Mouse (Mus musculus) adrenal gland, adult 2 months (tissue): ENCODE results near the gene Kiss1r. TPM values are rescaled to one million over a fixed set of nuclear protein-coding genes. Genes with fewer than 3 reads are reported as not detected.

ENCODE experiments used
- DNase-seq: peaks from one replicate; pipeline ENCODE4 v3.0.0; 2021
- polyA plus RNA-seq: library from polyadenylated mRNA; depleted of rRNA; stranded (reverse); fragments of >200 nt; gene quantifications from 2 replicates; pipeline ENCODE4 v1.2.3, GENCODE M21; 2012
- total RNA-seq, 2 experiments: library from RNA; stranded (reverse); gene quantifications; 2 replicates each; pipeline ENCODE4 v1.2.3; 2021

Kiss1r gene
- total and polyA plus RNA-seq, 3 experiments, result 1.4 to 11.8 (median 1.4) TPM

DNA sequence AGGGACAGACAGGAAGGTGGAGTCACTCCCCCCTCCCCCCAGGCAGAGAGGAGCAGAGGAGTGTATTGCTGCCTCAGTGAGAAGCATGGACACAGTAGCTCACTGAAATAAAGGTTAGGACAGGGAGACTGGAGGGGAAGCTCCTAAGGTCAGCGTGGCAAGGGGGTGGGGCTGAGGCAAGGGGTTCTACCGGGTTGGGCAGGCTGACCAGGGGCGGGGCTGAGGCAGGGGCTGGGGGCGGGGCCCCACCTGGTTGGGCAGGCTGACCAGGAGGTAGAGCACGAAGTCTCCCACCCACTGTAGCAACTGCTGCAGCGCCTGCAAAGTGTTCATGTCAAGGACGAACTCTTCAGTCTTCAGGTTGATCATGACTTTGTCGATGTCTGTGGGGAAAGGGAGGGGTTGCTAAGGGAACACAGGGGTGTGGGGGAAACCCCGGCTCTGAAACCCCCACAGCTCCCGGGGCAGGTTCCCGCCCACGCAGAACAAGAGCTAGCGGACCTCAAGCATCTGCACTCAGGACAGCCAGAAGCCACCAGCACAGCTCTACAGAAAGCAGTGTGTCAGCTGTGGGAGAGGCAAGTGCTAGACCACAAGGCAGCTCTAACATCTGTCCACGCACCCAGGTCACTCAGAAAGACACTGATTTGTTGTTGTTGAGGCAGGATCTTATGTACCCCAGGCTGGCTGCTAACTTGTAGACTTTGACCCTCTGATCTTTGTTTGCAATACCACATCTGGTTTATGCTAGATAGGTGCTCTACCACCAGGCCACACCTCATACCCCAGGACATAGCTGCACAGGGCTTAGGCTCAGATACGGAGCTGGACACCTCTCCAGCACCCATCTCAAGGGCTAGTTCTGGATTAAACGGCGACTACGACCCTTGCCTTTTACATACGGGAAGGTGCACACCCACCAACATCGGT lies 19.2 kb upstream of the Kiss1r start:
- no peak for DNase-seq

DNA sequence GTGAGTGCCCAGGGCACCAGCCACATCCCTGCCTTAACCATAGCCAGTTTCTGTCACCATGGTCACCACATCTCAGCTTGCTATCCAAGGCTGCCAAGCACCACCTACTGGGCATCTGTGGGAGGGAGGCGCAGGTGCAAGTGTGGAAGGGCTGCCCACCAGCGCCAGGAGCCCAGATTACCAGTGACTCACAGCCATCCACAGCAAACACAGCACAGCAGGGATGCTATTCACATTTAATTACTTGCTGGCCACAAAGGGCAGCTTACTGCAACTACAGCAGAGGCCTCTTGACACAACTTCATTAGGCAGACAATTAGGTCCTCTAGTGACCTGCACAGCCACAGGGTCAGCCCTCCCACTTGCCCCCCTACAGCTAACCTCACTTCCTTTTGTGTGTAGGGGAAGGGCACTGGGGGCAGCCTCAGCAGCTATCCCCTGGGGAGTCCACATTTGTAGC lies 15.8 kb upstream of the Kiss1r start:
- no peak for DNase-seq

DNA sequence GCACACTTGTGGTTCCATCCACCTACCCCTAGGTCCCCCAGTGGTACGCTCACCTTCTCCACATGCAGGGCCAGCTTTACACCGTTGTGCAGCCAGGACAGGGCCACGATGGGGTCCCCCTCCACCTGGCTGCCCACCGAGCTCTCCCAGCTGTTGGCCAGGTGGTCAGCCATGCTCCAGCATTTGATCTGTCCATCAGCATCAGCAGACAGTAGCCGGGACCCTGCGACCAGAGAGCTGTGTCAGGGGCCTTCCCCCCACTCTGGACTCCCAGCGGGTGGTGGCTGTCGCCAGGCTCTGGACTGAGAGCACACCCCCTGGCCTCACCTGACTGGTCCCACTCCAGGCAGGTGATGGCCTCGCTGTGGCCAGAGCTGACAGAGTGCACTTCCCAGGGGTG lies 10.1 kb upstream of the Kiss1r start:
- no peak for DNase-seq

DNA sequence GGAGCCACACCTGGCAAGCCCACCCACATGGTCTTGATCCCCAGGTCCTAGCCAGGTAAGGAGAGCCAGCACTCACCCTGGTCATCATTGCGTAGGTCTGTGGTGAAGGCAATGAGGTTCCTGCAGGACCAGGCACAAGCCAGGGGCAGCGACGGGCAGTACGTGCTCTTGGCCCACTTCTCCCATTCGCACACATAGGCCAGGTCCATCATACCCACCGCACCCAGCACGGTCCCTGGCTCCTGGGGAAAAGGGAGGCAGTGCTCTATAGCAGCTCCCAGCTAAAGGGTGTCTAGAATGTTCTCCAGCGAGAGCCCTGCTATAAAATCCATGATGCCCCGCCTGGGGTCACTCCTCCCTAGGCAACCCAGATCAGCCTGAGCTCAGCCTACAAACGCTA lies 9.4 kb upstream of the Kiss1r start:
- no peak for DNase-seq

DNA sequence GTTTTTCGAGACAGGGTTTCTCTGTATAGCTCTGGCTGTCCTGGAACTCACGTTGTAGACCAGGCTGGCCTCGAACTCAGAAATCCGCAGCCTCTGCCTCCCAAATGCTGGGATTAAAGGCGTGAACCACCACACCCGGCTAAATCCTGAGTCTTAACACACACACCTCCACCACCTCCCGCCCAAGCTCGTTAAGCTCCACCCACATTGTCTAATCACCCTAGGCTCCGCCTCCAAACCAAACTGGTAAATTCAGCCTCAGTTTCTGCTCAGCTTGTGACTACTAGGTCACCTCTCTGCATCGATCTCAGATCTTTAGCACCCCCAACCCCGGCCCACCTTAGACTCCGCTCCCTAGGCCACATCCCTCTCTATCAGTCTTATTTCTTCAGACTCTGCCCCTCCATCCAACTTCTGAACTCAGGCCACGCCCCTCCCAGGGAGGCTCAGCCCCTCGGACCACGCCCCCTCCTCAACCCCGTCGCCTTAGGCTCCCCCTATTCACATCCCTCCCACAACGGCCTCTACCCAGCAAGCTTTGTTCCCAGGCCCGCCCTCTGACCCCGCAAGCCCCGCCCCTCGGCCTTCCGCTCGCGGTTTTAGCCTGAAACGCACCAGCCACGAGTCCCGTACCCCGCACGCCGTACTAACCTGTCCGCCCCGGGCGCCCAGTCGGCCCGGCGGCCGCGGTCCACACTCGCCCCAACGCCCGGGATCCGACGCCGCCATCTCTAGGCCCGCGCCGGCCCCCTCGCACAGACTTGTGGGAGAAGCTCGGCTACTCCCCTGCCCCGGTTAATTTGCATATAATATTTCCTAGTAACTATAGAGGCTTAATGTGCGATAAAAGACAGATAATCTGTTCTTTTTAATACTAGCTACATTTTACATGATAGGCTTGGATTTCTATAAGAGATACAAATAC lies 8.3 kb upstream of the Kiss1r start, which contains the start of gene Med16:
Gene Med16, minus strand, starts transcription at position 757 of the 925 bp plus-strand sequence.
- DNase-seq, result peak; percentile 97

DNA sequence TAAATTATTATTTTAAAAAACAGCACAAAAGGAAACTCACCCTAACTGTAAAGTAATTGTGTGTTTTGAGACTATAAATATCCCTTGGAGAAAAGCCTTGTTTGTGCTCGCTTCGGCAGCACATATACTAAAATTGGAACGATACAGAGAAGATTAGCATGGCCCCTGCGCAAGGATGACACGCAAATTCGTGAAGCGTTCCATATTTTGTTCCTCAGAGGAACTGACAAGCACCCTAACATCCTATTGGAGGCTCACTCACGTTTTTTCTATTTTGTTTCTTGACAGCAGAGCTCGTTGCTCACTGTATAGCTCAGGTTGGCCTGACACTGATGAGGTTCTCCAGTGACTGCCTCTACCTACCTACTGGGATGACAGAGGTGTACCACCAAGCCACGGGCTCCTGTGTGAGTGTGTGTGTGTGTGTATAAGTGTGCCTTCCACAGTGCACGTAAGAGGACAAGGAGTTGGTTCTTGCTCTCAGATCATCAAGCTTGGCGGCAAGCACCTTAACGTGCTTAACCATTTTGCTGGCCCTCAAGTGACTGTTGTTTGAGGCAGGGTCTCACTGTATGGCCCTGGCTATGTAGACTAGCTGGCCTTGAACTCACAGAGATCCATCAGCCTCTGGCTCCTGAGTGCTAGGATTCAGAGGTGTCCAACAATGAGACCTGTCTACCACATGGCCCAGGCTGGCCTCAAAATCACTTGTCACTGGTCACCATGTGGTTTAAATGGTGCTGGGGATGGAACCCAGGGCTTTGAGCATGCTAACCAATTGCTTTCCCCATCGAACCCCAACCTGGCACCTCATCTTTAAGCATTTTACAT lies 7.5 kb upstream of the Kiss1r start:
- peak; percentile 59 for DNase-seq

DNA sequence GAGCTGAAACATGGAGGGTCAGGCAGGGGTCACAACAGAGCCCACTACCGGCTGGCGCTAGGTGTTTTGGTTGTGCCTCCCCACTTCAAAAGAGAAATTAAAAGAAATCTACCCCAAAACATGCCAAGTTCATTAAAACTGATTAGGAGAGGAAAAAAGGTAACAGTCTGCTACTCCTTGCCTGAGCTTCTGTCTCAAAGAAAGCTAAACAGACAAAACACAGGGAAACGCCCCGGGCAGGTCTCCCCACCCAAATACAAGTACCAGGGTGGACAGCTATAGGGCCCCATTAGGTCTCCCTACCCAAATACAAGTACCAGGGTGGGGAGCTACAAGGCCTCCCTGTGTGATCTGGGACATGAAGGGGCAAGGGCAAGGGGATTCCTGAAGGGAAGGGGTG lies 6.2 kb upstream of the Kiss1r start, which contains the start of gene Gm26602:
Gene Gm26602, plus strand, starts transcription at position 301 of the 400 bp plus-strand sequence.
- DNase-seq, result no peak

DNA sequence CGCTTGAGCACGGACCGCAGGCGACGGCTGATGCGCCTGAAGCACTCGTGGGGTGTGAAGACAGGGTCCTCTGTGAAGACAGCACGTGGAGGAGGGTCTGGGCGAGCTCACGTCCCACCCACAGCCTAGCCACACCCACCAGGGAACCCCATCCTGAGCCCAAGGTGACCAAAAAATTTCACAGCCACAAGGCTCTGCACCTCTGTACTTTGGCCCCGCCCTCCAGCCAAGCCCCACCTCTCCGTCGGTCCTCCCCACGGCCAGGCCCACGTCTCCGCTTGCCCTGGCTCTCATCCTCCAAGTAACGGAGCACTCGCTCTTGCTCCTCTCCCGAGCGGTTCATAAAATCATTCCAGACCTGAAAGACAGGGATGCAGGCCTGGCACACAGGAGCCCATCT lies 4.4 kb upstream of the Kiss1r start:
- no peak for DNase-seq

DNA sequence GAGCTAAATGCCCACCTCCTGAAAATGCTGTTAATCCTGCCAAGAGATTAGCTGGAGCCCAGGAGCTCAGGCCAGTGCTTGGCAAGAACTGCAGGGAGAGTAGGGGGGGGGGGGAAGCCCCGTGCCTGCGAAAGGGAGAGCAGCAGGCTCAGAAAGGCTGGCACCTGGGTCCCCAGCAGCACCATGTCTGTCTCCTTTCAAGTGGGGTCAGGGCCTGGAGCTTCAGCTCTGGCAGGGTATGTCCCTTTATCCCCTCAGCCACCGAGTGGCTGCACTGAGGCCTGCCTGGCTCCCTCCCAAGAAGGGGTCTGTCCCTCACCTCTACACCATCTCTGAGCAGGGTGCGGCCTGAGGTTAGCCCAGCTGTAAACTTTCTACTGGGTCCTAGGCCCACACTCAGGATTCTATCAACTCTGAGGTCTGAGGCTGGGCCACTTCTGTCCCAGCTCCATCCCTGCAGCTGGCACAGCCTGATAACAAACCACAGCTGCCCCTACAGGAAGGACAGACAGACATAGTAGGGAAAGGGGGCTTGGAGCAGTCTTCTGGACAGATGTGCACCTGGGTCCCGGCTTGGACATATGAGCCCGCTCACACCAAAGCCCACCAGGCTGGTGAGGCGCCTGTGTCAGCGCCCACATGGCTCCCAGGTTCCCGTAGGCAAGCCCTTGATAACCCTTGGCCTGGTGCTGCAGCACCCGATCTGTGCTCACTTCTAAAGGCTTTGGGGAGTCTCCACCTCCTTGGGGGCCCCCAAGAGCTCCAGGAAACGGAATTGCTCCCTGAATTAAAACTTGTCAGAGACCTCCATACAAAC lies 2.4 kb upstream of the Kiss1r start:
- DNase-seq, result no peak

DNA sequence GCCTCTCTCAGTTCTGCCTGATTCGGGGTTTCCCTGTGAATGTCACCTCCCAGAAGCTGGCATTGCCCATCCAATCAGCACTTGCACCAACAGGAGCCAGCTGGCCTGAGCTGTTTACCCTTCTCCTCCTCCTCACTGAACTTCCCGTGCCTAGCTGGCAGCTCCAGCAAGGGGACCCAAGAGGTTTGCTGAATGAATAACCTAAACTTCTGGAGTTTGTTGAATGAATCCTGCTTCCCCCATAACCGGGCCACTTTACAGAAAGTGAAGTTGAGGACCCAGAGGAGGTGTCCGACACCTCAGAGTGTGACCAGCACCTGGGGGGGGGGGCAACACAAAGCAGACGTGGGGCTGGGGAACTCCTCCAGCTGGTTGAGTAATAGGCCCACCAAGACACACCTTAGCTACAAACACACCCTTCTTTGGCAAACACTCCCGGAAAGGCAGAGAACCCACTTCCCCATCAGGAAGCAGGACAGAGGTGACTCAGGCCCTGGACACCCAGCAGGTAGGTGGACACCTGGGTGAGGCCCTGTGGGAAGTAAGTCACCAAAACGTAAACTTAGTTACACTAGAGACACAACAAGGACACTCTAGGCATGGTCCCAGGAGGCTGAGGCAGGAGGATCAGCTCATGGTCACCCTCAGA lies 1.7 kb upstream of the Kiss1r start:
- DNase-seq, result no peak

DNA sequence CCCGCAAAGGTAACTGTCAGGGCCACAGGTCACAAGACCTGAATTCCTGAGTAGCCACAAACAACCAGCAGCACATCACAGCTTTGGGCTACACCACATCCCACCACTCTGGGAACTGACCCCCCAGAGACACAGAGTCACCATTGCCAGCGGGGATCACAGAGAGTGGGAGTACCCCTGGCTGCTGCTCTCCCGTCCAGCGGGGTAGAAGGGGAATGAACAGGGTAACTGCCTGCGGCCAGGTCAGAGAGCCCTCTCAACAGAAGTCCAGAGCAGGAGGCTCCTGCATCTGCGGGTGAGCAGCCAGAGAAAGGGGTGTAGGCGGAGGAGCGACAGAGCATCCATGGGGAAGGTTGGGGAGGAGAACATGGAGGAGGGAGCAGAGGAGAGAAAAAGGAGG lies 690 bp upstream of the Kiss1r start:
- no peak for DNase-seq

DNA sequence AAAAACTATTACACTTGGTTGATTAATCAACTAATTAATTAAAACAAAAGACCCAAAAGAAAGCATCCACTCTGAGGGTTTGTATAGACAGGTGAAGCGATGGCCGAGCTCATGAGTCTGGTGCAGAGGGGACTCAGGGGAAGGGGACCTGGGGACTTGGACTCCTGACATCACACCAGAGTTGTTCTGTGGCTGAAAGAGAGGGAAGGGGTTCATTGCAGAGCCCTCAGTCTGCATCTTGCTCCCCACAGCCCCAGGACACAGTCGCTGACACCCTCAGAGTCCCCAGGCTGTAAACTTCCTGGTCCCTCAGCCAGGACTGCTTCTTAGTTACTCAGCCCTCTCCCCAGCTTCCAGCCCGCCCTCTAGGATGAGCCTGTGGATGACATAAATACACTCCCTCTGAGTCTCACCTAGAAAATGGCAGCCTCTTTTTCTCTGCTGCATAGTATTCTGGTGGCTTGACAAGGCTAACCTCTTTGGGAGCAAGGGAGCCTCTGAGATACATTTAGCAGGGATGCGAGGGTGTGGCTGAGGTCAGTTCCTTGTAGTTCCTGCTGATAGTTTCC lies 845 bp downstream of the Kiss1r start:
- no peak for DNase-seq

DNA sequence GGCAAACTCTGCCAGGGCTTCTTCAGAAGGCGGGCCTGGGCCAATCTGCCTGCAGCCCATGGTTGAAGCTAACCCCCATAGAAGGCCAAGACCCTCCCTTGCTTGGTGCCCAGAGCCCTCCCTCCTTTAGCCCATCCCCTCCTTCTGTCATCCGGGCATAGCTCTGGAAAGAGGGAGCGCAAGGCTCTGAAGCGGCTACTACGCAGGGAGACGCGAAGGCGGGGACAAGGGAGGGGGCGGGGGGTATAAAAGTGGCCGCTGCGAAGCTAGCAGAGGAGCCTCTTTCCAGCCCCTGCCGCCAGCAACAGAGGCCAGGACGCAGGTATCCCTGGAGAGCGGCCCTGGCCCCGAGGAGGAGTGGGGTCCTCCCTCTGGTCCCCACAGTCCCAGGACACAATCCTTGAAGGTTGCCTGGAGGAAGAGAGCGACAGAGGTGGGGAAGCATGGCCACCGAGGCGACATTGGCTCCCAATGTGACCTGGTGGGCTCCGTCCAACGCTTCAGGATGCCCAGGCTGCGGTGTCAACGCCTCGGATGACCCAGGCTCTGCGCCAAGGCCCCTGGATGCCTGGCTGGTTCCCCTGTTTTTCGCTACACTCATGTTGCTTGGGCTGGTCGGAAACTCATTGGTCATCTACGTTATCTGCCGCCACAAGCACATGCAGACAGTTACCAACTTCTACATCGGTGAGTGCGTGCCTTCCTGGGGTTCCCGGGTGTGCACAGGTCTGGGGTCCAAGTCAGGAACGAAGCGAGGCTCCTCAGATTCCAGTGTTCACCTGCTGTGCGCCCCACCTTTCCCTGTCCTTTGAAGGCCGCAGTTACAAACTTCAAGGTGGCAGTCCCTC lies 1.7 kb downstream of the Kiss1r start:
- no peak for DNase-seq

DNA sequence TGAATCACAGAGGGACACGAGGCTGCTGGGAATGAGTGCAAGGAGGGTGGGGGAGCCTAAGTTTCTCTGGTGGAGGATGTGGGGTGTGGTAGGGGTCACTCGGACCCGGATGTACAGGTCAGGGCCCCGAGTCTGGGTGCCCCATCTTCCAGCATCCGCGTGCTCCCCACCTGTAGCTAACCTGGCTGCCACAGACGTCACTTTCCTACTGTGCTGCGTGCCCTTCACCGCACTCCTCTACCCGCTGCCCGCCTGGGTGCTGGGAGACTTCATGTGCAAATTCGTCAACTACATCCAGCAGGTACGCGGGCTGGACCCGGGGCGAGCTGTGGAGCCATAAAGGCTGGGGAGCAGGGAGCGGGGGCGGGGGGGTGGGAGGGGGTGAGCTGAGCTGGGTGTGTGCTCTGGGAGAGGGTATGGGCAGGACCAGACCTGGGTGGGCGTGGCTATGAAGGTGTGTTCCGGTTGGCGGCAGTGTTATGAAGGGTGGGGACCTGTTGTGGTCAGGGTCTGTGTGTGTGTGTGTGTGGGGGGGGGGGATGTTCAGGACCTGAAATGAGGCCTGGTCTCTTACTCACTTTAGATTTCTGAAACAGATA lies 2.6 kb downstream of the Kiss1r start:
- no peak for DNase-seq

DNA sequence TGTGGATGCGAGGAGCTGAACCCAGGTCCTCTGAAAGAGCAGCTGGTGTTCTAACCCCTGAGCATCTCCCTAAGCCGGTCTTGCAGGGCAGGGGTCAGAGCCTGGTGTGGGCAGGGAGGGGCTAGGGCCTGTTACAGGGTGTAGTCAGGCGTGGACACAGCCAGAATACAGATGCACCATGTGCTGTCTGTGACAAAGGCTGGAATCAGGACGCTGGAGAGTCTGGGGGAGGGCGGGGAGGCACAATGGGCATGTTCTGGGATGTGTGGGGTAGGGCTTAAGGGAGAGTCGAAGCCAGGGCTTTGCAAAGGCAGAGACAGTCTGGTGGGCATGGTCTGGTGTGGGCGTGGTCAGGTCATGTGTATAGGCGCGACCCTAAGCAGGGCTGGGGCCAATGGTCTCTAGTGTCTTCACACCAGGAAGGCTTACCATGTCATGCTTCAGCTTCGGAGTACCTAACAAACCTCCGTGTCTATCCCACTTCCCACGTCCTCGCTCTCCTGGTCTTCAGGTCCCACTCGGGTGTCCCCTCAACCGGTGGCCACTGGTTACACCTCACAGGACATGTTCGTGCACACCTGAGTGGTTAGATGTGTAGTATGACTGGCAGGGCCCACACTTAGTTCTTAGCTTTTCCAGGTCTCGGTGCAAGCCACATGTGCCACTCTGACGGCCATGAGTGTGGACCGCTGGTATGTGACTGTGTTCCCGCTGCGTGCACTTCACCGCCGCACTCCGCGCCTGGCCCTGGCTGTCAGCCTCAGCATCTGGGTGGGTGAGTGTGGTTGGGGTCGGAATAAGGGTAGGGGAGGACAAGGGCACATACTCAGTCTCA lies 3.5 kb downstream of the Kiss1r start:
- DNase-seq, result no peak

DNA sequence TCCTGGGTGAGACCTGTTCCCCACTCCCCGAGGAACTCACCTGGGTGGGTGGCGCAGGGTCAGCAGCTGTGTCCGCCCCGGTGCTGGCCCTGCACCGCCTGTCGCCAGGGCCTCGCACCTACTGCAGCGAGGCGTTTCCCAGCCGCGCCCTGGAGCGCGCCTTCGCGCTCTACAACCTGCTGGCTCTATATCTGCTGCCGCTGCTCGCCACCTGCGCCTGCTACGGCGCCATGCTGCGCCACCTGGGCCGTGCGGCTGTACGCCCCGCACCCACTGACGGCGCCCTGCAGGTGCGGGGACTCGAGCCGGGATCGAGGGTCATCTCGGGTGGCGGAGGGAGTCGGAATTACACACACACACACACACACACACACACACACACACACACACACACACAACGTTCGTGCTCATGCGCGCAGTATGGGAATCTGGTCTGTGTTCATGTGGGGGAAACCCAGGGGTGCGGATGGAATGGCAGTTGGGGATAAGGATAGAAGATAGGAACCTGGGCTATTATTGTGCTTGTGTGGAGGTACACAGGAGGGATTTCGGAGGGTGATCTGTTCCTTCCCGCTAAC lies 4.3 kb downstream of the Kiss1r start, which contains the start of gene R3hdm4:
Gene R3hdm4, minus strand, starts transcription at position 251 of the 578 bp plus-strand sequence.
- no peak for DNase-seq

DNA sequence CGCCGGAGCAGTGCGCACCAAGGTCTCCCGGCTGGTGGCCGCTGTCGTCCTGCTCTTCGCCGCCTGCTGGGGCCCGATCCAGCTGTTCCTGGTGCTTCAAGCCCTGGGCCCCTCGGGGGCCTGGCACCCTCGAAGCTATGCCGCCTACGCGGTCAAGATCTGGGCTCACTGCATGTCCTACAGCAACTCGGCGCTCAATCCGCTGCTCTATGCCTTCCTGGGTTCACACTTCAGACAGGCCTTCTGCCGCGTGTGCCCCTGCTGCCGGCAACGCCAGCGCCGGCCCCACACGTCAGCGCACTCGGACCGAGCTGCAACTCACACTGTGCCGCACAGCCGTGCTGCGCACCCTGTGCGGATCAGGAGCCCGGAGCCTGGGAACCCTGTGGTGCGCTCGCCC lies 4.8 kb downstream of the Kiss1r start:
- DNase-seq, result no peak
